Mouse (Mus musculus) stomach, postnatal 0 days (tissue): Measurements from ENCODE around the gene Pde9a. TPM values are rescaled to one million over a fixed set of nuclear protein-coding genes. Genes with fewer than 3 reads are reported as not detected.

ENCODE experiments used
- ATAC-seq: fragments of 200-750 bp; cut with Nextera tagmentation; 2 replicates; pipeline ENCODE4 v1.8.0; 2017; ENCODE audit not compliant: low FRiP score, low TSS enrichment
- DNase-seq: peaks from one replicate; pipeline ENCODE4 v3.0.0-alpha.2; 2016; ENCODE audit warnings: low spot score
- H3K27ac ChIP-seq: fragments of 300-500 bp; sonication (generic); replicated peaks from 2 replicates; pipeline ENCODE4 v1.5.1; 2014; ENCODE audit warnings: mild to moderate bottlenecking, control low read depth
- H3K27me3 ChIP-seq: fragments of 300-500 bp; sonication (generic); 2 replicates; pipeline ENCODE4 v1.6.1; 2014; ENCODE audit warnings: low read length; ENCODE audit not compliant: control insufficient read depth, insufficient read depth
- H3K36me3 ChIP-seq: fragments of 300-500 bp; sonication (generic); 2 replicates; pipeline ENCODE4 v1.6.1; 2014; ENCODE audit warnings: low read length, mixed read lengths; ENCODE audit not compliant: control insufficient read depth, insufficient read depth
- H3K4me1 ChIP-seq: fragments of 300-500 bp; sonication (generic); replicated peaks from 2 replicates; pipeline ENCODE4 v1.6.1; 2014; ENCODE audit warnings: antibody characterized with exemption; ENCODE audit not compliant: control insufficient read depth, insufficient read depth
- H3K4me2 ChIP-seq: fragments of 300-500 bp; sonication (generic); replicated peaks from 2 replicates; pipeline ENCODE4 v1.6.1; 2014; ENCODE audit warnings: low read depth, mild to moderate bottlenecking, control low read depth, moderate library complexity
- H3K4me3 ChIP-seq: fragments of 300-500 bp; sonication (generic); 2 replicates; pipeline ENCODE4 v1.5.1; 2014; ENCODE audit warnings: low read depth, low read length, control low read depth
- H3K9ac ChIP-seq: fragments of 300-500 bp; sonication (generic); 2 replicates; pipeline ENCODE4 v1.6.1; 2014; ENCODE audit warnings: mild to moderate bottlenecking, low read length, control low read depth, mixed read lengths
- H3K9me3 ChIP-seq: fragments of 300-500 bp; sonication (generic); 2 replicates; pipeline ENCODE4 v1.6.1; 2016; ENCODE audit warnings: low read length; ENCODE audit not compliant: control insufficient read depth
- CTCF ChIP-seq: IDR thresholded peaks from 2 replicates; pipeline ENCODE4 v1.5.1; 2016; ENCODE audit warnings: antibody characterized with exemption, low read depth, mild to moderate bottlenecking, moderate library complexity
- EP300 ChIP-seq: optimal IDR thresholded peaks from 2 replicates; pipeline ENCODE3; 2016; ENCODE audit warnings: antibody characterized with exemption
- WGBS: fragments of 180-500 bp; shearing (Covaris S2); extraction: QIAGEN DNeasy Blood & Tissue Kit; methylation state at CpG from one replicate; pipeline ENCODE4 v1.1.7; 2014; 5-methylcytosine and 5-hydroxymethylcytosine counted together
- polyA plus RNA-seq: library from polyadenylated mRNA; unstranded; fragments of >200 nt; fragmentation: Nextera tagmentation; extraction: Ambion mirVana; gene quantifications from 2 replicates; pipeline ENCODE4 v1.2.1, GENCODE M21; 2015

Pde9a gene
- polyA plus RNA-seq = 11.6 and 12.1 TPM in 2 replicates

- Histone ChIP-seq H3K27me3 (no peaks in the 10 kb centered on the region), H3K9ac (peak within 1 kb of the TSS; percentile 75), H3K36me3 (no peaks in the 10 kb centered on the region), H3K4me3 (peak within 1 kb of the TSS; percentile 68), H3K4me1 (peaks cover 13% of the 10 kb centered on the region), H3K27ac (peak within 1 kb of the TSS; percentile 40), H3K9me3 (no peaks in the 10 kb centered on the region), H3K4me2 (peak within 1 kb of the TSS; percentile 93)
- WGBS = 3% methylated on average over 25 of the region's 56 CpGs
- peak; percentile 80 for DNase-seq
- TF ChIP-seq CTCF (no peak), EP300 (no peak)
- peak; percentile 68; the same call in 1 of the 2 replicates for ATAC-seq
Measured at GRCm38 (mm10) chr17:31385671-31386665, at the start of gene Pde9a. Pde9a (plus strand) TSS chr17:31386210.

GRCm38 (mm10) chr17:31339769-31340168, 46.2 kb upstream of the Pde9a start:
- Histone ChIP-seq H3K4me3 (no peak overlapping the region), H3K9ac (no peak overlapping the region), H3K27ac (no peak overlapping the region), H3K9me3 (no peaks in the 10 kb centered on the region), H3K4me1 (no peaks in the 10 kb centered on the region), H3K27me3 (no peaks in the 10 kb centered on the region), H3K4me2 (no peak overlapping the region), H3K36me3 (no peaks in the 10 kb centered on the region)
- DNase-seq = no peak
- 93% methylated on average over 2 of the region's 2 CpGs for WGBS
- TF ChIP-seq EP300 (no peak), CTCF (no peak)
- ATAC-seq = no peak

- WGBS = 79% methylated on average over 6 of the region's 6 CpGs
- no peak overlapping the region for H3K4me2 ChIP-seq
- DNase-seq = no peak
Measured at GRCm38 (mm10) chr17:31342191-31342590, 43.8 kb upstream of the Pde9a start.

GRCm38 (mm10) chr17:31344172-31344801, 41.7 kb upstream of the Pde9a start:
- no peak overlapping the region for H3K27ac ChIP-seq
- H3K36me3 ChIP-seq = no peaks in the 10 kb centered on the region
- H3K27me3 ChIP-seq = no peaks in the 10 kb centered on the region
- DNase-seq (peak; percentile 79), ATAC-seq (0 out of 2 replicates have a peak, but pooled peaks have one; percentile 33)
- TF ChIP-seq CTCF (peak; percentile 85), EP300 (no peak)
- no peak overlapping the region for H3K9ac ChIP-seq
- no peaks in the 10 kb centered on the region for H3K4me1 ChIP-seq
- H3K4me3 ChIP-seq = no peak overlapping the region
- H3K9me3 ChIP-seq = no peaks in the 10 kb centered on the region
- no peak overlapping the region for H3K4me2 ChIP-seq
- WGBS = 39% methylated on average over 5 of the region's 5 CpGs

More at GRCm38 (mm10) chr17:31342191-31342590, 43.8 kb upstream of the Pde9a start:
- no peak for ATAC-seq
- H3K4me3 ChIP-seq = no peak overlapping the region
- no peak overlapping the region for H3K9ac ChIP-seq
- no peaks in the 10 kb centered on the region for H3K27me3 ChIP-seq
- no peaks in the 10 kb centered on the region for H3K9me3 ChIP-seq
- TF ChIP-seq EP300 = no peak
- no peak for TF ChIP-seq CTCF
- no peaks in the 10 kb centered on the region for H3K4me1 ChIP-seq
- H3K27ac ChIP-seq = no peak overlapping the region
- no peaks in the 10 kb centered on the region for H3K36me3 ChIP-seq

- Histone ChIP-seq H3K4me1 (no peaks in the 10 kb centered on the region), H3K4me2 (no peak overlapping the region), H3K4me3 (no peak overlapping the region), H3K9ac (no peak overlapping the region), H3K36me3 (no peaks in the 10 kb centered on the region), H3K9me3 (no peaks in the 10 kb centered on the region), H3K27ac (no peak overlapping the region), H3K27me3 (no peaks in the 10 kb centered on the region)
- WGBS = 58% methylated on average over 3 of the region's 3 CpGs
- DNase-seq (no peak), ATAC-seq (no peak)
- TF ChIP-seq EP300 (no peak), CTCF (no peak)
Measured at GRCm38 (mm10) chr17:31344816-31345215, 41.2 kb upstream of the Pde9a start.
